Mouse (Mus musculus) lung, embryonic 16.5 days (tissue): ENCODE data around the gene Nup85. TPM values are rescaled to one million over a fixed set of nuclear protein-coding genes. Genes with fewer than 3 reads are reported as not detected.

Experiments
- ATAC-seq: fragments of 200-750 bp; cut with Nextera tagmentation; 2 replicates; pipeline ENCODE4 v1.8.0; 2017; ENCODE audit warnings: low read depth, mild to moderate bottlenecking, moderate library complexity
- H3K27ac ChIP-seq: fragments of 300-500 bp; sonication (generic); 2 replicates; pipeline ENCODE4 v1.5.1; 2014; ENCODE audit warnings: mild to moderate bottlenecking, control low read depth, low read length
- H3K27me3 ChIP-seq: fragments of 300-500 bp; sonication (generic); 2 replicates; pipeline ENCODE4 v1.6.1; 2014; ENCODE audit warnings: low read depth, low read length, mixed read lengths; ENCODE audit not compliant: control insufficient read depth, insufficient read depth
- H3K36me3 ChIP-seq: fragments of 300-500 bp; sonication (generic); 2 replicates; pipeline ENCODE4 v1.6.1; 2014; ENCODE audit warnings: low read length; ENCODE audit not compliant: control insufficient read depth, insufficient read depth
- H3K4me1 ChIP-seq: fragments of 300-500 bp; sonication (generic); replicated peaks from 2 replicates; pipeline ENCODE4 v1.6.1; 2014; ENCODE audit warnings: low read length, mixed read lengths; ENCODE audit not compliant: control insufficient read depth, insufficient read depth
- H3K4me2 ChIP-seq: fragments of 300-500 bp; sonication (generic); 2 replicates; pipeline ENCODE4 v1.6.1; 2014; ENCODE audit warnings: low read depth, low read length, control low read depth
- H3K4me3 ChIP-seq: fragments of 300-500 bp; sonication (generic); 2 replicates; pipeline ENCODE4 v1.5.1; 2014; ENCODE audit warnings: mild to moderate bottlenecking, low read length, control low read depth
- H3K9ac ChIP-seq: fragments of 300-500 bp; sonication (generic); 2 replicates; pipeline ENCODE4 v1.6.1; 2014; ENCODE audit warnings: low read length, control low read depth
- H3K9me3 ChIP-seq: fragments of 300-500 bp; sonication (generic); 2 replicates; pipeline ENCODE4 v1.6.1; 2016; ENCODE audit warnings: low read length; ENCODE audit not compliant: control insufficient read depth
- WGBS: fragments of 180-500 bp; shearing (Covaris S2); extraction: QIAGEN DNeasy Blood & Tissue Kit; methylation state at CpG from one replicate; pipeline ENCODE4 v1.1.7; 2014; 5-methylcytosine and 5-hydroxymethylcytosine counted together
- polyA plus RNA-seq: library from polyadenylated mRNA; unstranded; fragments of >200 nt; fragmentation: Nextera tagmentation; extraction: Ambion mirVana; gene quantifications from 2 replicates; pipeline ENCODE4 v1.2.1, GENCODE M21; 2015

Nup85 gene
- polyA plus RNA-seq, 1 experiment from 2014 or later = 165 TPM

DNA sequence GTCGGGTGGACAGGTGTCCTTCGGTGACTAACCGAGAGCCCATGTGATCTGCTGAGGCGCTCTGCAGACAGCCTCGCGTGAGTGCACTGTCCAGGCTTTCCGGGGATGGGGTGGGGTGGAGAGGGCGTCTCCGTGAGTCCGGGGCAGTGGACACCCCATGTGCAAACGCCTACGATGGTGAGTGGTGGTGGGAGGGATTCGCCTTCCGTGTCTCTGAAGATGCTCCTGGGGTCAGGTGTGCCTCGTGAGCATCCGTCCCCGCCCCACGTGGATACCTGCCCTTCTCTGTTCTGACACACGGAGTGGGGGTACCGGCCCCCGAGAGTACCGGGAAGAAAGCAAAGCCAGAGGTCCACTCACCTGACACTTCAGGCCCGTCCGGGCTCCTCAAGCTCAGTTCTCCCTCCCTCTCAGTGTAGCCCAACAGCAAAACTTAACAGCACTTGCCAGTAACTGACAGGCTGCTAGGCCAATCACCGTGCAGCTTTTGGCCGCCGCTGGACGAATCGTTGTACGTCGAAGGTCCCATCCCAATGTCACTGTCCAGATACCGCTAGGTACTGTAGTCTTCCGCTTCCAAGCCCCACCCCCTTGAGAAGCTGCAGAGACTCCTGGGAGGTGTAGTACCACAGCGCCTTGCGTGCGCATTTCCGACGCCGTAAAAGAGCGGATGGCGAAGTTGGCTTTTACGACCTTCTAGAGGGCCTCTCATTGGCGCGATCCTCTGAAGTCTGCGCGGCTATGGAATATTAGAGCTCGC is 63.7 kb downstream of the Nup85 start, which contains the start of gene Slc25a19:
Gene Slc25a19, minus strand, starts transcription at position 591 of the 760 bp plus-strand sequence.
- Histone ChIP-seq H3K27ac (no peak within 1 kb of the TSS; the same call in 1 of the 2 replicates), H3K4me3 (peak within 1 kb of the TSS; percentile 82), H3K36me3 (0 out of 2 replicates have a peak, but pooled peaks cover 2% of the 10 kb centered on the region), H3K27me3 (no peaks in the 10 kb centered on the region), H3K4me2 (peak within 1 kb of the TSS; percentile 79), H3K9ac (peak within 1 kb of the TSS; percentile 77), H3K9me3 (no peaks in the 10 kb centered on the region), H3K4me1 (peaks cover 2% of the 10 kb centered on the region; the same call in 1 of the 2 replicates)
- under 1% methylated on average over 47 of the region's 47 CpGs for WGBS
- ATAC-seq = peak; percentile 100

DNA sequence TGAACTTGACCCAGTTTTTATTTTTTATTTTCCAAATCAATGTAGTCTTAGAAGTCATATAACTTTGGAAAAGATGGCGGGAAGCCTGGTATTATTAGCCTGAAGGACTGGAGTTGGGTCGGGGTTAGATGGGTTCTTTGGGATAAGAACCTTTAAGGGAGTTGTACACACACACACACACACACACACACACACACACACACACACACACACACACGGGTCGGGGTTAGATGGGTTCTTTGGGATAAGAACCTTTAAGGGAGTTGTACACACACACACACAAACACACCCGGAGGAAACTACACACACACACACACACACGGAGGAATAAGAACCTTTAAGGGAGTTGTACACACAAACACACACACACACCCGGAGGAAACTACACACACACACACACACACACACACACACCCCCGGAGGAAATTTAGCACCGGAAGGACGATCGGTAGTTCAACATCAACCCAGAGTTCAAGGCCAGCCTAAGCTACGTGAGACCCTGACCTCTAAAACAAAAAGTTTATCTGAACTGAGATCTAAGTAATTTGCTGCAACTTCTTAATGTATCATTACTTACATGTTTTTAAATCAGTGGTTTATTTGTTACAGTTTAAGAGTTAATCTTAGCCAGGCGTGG is 64.3 kb downstream of the Nup85 start:
- Histone ChIP-seq H3K9me3 (no peaks in the 10 kb centered on the region), H3K4me2 (peak overlapping the region; percentile 79), H3K4me3 (peak overlapping the region; percentile 82), H3K36me3 (0 out of 2 replicates have a peak, but pooled peaks cover 1% of the 10 kb centered on the region), H3K27me3 (no peaks in the 10 kb centered on the region), H3K9ac (peak overlapping the region; percentile 60), H3K4me1 (peaks cover 2% of the 10 kb centered on the region; the same call in 1 of the 2 replicates), H3K27ac (no peak overlapping the region)
- WGBS = 45% methylated on average over 13 of the region's 13 CpGs
- ATAC-seq = peak; percentile 11

DNA sequence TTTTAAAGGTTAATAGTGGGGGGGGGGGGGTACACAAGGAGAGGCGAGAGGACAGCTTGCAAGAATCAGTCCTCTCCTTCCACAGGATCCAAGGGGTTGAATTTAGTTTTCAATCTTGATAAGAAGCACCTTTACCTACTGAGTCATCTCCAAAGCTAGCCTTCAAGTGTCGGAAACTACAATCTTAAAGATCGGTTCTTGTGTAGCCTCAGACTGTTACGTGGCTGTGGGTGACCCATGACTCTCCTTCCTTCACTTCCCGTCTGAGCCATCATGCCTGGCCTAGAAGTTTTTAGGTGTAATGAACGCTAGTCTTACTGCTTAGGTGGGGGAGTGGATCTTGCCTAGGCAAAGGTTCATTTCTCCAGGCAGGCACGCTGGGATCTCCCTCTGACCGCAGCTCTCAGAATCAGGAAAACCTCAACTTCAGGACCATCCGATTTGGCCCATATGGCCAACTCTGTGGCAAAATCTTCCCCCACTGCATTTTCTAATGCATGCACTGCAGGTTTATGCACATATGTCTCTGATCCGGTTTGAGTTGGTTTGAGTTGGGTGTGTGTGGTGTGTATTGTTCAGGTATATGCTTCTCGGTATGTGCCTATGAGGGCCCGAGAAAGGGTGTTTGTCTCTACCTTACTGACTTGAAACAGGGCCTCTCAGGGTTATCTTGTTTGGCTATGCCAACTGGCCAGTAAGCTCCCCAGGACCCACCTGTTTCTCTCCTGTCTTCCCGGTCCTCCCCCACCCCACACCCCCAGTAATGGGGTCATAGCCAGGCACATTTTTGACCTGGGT is 65.7 kb downstream of the Nup85 start:
- H3K4me3 ChIP-seq = no peak overlapping the region
- no peaks in the 10 kb centered on the region for H3K27me3 ChIP-seq
- no peaks in the 10 kb centered on the region for H3K36me3 ChIP-seq
- no peaks in the 10 kb centered on the region for H3K9me3 ChIP-seq
- no peak overlapping the region for H3K9ac ChIP-seq
- no peak overlapping the region for H3K27ac ChIP-seq
- 78% methylated on average over 13 of the region's 13 CpGs for WGBS
- ATAC-seq = no peak
- no peak overlapping the region for H3K4me2 ChIP-seq
- peaks cover 2% of the 10 kb centered on the region; the same call in 1 of the 2 replicates for H3K4me1 ChIP-seq

- peaks cover 2% of the 10 kb centered on the region; the same call in 1 of the 2 replicates for H3K4me1 ChIP-seq
- H3K27me3 ChIP-seq = no peaks in the 10 kb centered on the region
- no peak for ATAC-seq
- no peaks in the 10 kb centered on the region for H3K36me3 ChIP-seq
- H3K9ac ChIP-seq = peak overlapping the region; percentile 43
- 33% methylated on average over 16 of the region's 16 CpGs for WGBS
- no peak overlapping the region for H3K4me3 ChIP-seq
- no peaks in the 10 kb centered on the region for H3K9me3 ChIP-seq
- peak overlapping the region; percentile 70; the same call in 1 of the 2 replicates for H3K27ac ChIP-seq
- H3K4me2 ChIP-seq = no peak overlapping the region
These were observed 66.6 kb downstream of the Nup85 start for GRCm38 (mm10) chr11:115630532-115631504.

DNA sequence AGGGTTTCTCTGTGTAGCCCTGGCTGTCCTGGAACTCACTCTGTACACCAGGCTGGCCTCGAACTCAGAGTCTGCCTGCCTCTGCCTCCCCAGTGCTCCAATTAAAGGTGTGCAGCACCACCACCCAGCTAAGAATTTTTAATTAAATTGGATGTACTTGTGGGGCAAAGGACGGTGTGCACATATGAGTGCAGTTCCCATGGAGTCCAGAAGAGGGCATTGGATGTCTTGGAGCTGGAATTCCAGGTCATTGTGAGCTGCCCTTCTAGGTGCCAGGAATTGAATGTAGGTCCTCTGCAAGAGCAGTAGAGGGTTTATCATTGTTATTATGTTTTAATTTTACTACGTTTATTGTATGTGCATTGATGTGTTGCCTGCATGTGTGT is 67.3 kb downstream of the Nup85 start:
- Histone ChIP-seq H3K27me3 (no peaks in the 10 kb centered on the region), H3K9me3 (no peaks in the 10 kb centered on the region), H3K36me3 (no peaks in the 10 kb centered on the region), H3K27ac (peak overlapping the region; percentile 70; the same call in 1 of the 2 replicates), H3K9ac (no peak overlapping the region), H3K4me2 (no peak overlapping the region), H3K4me1 (peaks cover 2% of the 10 kb centered on the region; the same call in 1 of the 2 replicates), H3K4me3 (no peak overlapping the region)
- no peak for ATAC-seq
- WGBS = 11% methylated on average over 3 of the region's 3 CpGs

DNA sequence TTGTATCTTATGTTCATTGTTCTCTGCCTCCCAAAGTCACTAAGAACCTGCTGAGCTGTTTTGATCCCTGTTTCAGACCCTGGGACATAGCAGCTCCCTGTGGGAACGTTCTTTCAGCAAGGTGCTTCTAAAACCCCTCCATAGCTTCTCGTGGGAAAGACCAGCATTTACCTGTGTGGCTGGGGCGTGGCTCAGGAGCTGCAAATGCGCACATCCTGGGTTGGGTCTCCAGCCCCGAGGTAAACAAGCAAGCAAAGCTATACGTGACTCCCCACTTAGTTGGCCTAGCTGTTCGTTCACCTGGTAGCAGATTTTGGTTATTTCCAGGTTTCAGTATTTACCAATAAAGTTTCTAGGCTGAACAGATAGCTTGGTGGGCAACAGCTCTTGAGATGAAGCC is 68.0 kb downstream of the Nup85 start:
- Histone ChIP-seq H3K4me1 (no peaks in the 10 kb centered on the region; the same call in 1 of the 2 replicates), H3K4me3 (no peak overlapping the region), H3K27me3 (no peaks in the 10 kb centered on the region), H3K4me2 (no peak overlapping the region), H3K9ac (no peak overlapping the region), H3K27ac (no peak overlapping the region), H3K36me3 (no peaks in the 10 kb centered on the region), H3K9me3 (no peaks in the 10 kb centered on the region)
- 68% methylated on average over 7 of the region's 7 CpGs for WGBS
- no peak for ATAC-seq

DNA sequence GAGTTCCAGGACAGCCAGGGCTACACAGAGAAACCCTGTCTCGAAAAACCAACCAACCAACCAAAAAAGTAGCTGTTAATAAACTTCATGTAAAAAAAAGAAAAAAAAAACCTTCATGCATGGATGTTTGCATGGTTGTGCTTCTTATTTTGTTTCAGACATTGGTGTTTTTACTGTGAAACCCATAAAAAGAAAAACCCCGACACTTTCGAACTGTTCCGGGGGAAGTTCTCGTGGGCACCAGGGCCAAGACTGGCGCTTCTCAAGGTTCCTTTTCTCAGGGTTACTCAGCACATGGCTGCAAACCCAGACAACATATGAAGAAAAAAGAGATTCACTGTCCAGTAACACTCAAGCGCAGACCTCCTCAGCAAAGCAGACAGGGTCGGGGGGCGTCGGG is 68.6 kb downstream of the Nup85 start:
- Histone ChIP-seq H3K4me1 (no peaks in the 10 kb centered on the region; the same call in 1 of the 2 replicates), H3K27me3 (no peaks in the 10 kb centered on the region), H3K9me3 (no peaks in the 10 kb centered on the region), H3K9ac (no peak overlapping the region), H3K4me2 (no peak overlapping the region), H3K36me3 (no peaks in the 10 kb centered on the region), H3K27ac (no peak overlapping the region), H3K4me3 (no peak overlapping the region)
- 78% methylated on average over 10 of the region's 10 CpGs for WGBS
- no peak for ATAC-seq
